8 mouse cellular contexts compared by ENCODE assay signal in genomic region chr11:62537590-62537989, GRCm38 (mm10). TPM values are rescaled to one million over a fixed set of nuclear protein-coding genes. Genes with fewer than 3 reads are reported as not detected.
DNase-seq lines count a peak whose midpoint lies in the region; ATAC-seq and TF ChIP-seq lines count a peak whose summit lies in the region.

No protein-coding gene starts in this region.

- peak overlapping the region; percentile 95 for H3K9ac ChIP-seq in forebrain, embryonic 14.5 days (ENCODE audit: low read length)
- no peak overlapping the region for H3K9ac ChIP-seq in liver, embryonic 16.5 days (ENCODE audit: low read depth, low read length)

- peak overlapping the region; percentile 83 for H3K4me2 ChIP-seq in forebrain, embryonic 14.5 days (ENCODE audit: low read length)
- peak overlapping the region; percentile 45 for H3K4me2 ChIP-seq in liver, embryonic 16.5 days (ENCODE audit: low read depth, low read length)

- H3K27me3 ChIP-seq in E14TG2a.4 (ENCODE audit: insufficient read depth, low read length): no peaks in the 10 kb centered on the region
- no peaks in the 10 kb centered on the region for H3K27me3 ChIP-seq in forebrain, embryonic 14.5 days (replicated peaks; ENCODE audit: control insufficient read depth, insufficient read depth, low read length)
- H3K27me3 ChIP-seq in liver, embryonic 16.5 days (ENCODE audit: control insufficient read depth, insufficient read depth, low read depth, low read length): 0 out of 2 replicates have a peak, but pooled peaks cover 3% of the 10 kb centered on the region

- peaks cover 56% of the 10 kb centered on the region for H3K4me1 ChIP-seq in E14TG2a.4 (replicated peaks; ENCODE audit: low read depth, low read length)
- H3K4me1 ChIP-seq in forebrain, embryonic 14.5 days (ENCODE audit: control insufficient read depth, insufficient read depth, low read length): 0 out of 2 replicates have a peak, but pooled peaks cover 7% of the 10 kb centered on the region
- peaks cover 12% of the 10 kb centered on the region for H3K4me1 ChIP-seq in liver, embryonic 16.5 days (ENCODE audit: control insufficient read depth, low read depth, low read length)

- H3K36me3 ChIP-seq in E14TG2a.4 (ENCODE audit: insufficient read depth, low read length): peaks cover 36% of the 10 kb centered on the region
- peaks cover 26% of the 10 kb centered on the region for H3K36me3 ChIP-seq in forebrain, embryonic 14.5 days (ENCODE audit: control insufficient read depth, insufficient read depth, low read length)
- no peaks in the 10 kb centered on the region for H3K36me3 ChIP-seq in liver, embryonic 16.5 days (ENCODE audit: control insufficient read depth, insufficient read depth)

- WGBS in forebrain, embryonic 14.5 days: 9% methylated on average over 7 of the region's 7 CpGs
- WGBS in liver, embryonic 16.5 days (ENCODE audit: insufficient replicate concordance): 27% methylated on average over 7 of the region's 7 CpGs

- no peak overlapping the region for H3K27ac ChIP-seq in forebrain, embryonic 14.5 days (ENCODE audit: low read depth, low read length)
- no peak overlapping the region for H3K27ac ChIP-seq in liver, embryonic 16.5 days (ENCODE audit: low read length)

- no peaks in the 10 kb centered on the region for H3K9me3 ChIP-seq in E14TG2a.4 (ENCODE audit: low read length)
- no peaks in the 10 kb centered on the region for H3K9me3 ChIP-seq in forebrain, embryonic 14.5 days (replicated peaks; ENCODE audit: control insufficient read depth, low read length)
- H3K9me3 ChIP-seq in liver, embryonic 16.5 days (replicated peaks; ENCODE audit: control insufficient read depth, low read length): no peaks in the 10 kb centered on the region

- peak overlapping the region; percentile 88 for H3K4me3 ChIP-seq in E14TG2a.4 (replicated peaks; ENCODE audit: low read length)
- H3K4me3 ChIP-seq in forebrain, embryonic 14.5 days (ENCODE audit: low read depth, low read length): peak overlapping the region; percentile 87
- H3K4me3 ChIP-seq in liver, embryonic 16.5 days (ENCODE audit: low read depth, low read length): peak overlapping the region; percentile 31; the same call in 1 of the 2 replicates

- no peak for TF ChIP-seq CTCF in E14TG2a.4 (conservative IDR thresholded peaks at IDR 0.05; ENCODE audit: low read length)

- DNase-seq in frontal cortex, postnatal 10 days (ENCODE audit: low spot score in 2 of 2): no peak
- DNase-seq in forebrain, embryonic 14.5 days (ENCODE audit: low spot score): peak; percentile 54
- no peak for DNase-seq in frontal cortex, postnatal 36 days (ENCODE audit: low spot score in 2 of 2)
- DNase-seq in gastrocnemius, postnatal 14 days: no peak
- DNase-seq in urinary bladder, postnatal 4 days (ENCODE audit: low spot score in 2 of 2): no peak

- intact Hi-C loops in gastrocnemius, postnatal 14 days (cut with DNase I; ENCODE audit: low total_unique reads): no loop called here

- ATAC-seq in frontal cortex, adult (ENCODE audit: low TSS enrichment): peak; percentile 26; the same call in 1 of the 2 replicates
- ATAC-seq in forebrain, embryonic 14.5 days: peak; percentile 37; the same call in 1 of the 2 replicates
- ATAC-seq in liver, embryonic 16.5 days (ENCODE audit: low read depth): no peak

RNA-seq across cellular contexts. Expression of gene Cenpv, which starts 1.5 kb away (rescaled TPM):
- polyA plus RNA-seq in forebrain, embryonic 14.5 days (2014; fragmentation: Nextera tagmentation; extraction: Ambion mirVana): 99.4 and 112 TPM in 2 replicates
- 4.5 and 7.2 TPM in 2 replicates for polyA plus RNA-seq in liver, embryonic 16.5 days (2015; fragmentation: Nextera tagmentation; extraction: Ambion mirVana)
- total RNA-seq in gastrocnemius, postnatal 14 days (2021): 10 to 100 TPM; 15.4 to 20.4 TPM

RNA-seq across cellular contexts. Expression of gene Ubb, which starts 13.4 kb away (rescaled TPM):
- 5,294 and 5,616 TPM in 2 replicates for polyA plus RNA-seq in forebrain, embryonic 14.5 days (2014; fragmentation: Nextera tagmentation; extraction: Ambion mirVana)
- polyA plus RNA-seq in liver, embryonic 16.5 days (2015; fragmentation: Nextera tagmentation; extraction: Ambion mirVana): 1,628 and 1,645 TPM in 2 replicates
- 1,000 to 10,000 TPM; 1,001 to 1,005 TPM for total RNA-seq in gastrocnemius, postnatal 14 days (2021)

RNA-seq across cellular contexts. Expression of gene Trpv2, which starts 36.7 kb away (rescaled TPM):
- polyA plus RNA-seq in forebrain, embryonic 14.5 days (2014; fragmentation: Nextera tagmentation; extraction: Ambion mirVana): 13.2 and 17.0 TPM in 2 replicates
- 5.0 and 5.7 TPM in 2 replicates for polyA plus RNA-seq in liver, embryonic 16.5 days (2015; fragmentation: Nextera tagmentation; extraction: Ambion mirVana)
- 1 to 10 TPM; 1.7 to 2.4 TPM for total RNA-seq in gastrocnemius, postnatal 14 days (2021)

Comparison
In these comparisons a context has a peak if more than half of its experiments do, and no peak if none do; other contexts are left out.
1. H3K4me3 ChIP-seq: peak in every context shown above with its lines; median percentile 88 in E14TG2a.4; 87 in forebrain, embryonic 14.5 days; 31 in liver, embryonic 16.5 days.
2. RNA of gene Cenpv, which starts 1.5 kb away (polyA plus RNA-seq): 99.4 to 112 TPM in forebrain, embryonic 14.5 days; 4.5 to 7.2 TPM in liver, embryonic 16.5 days; every median in the first group is over 10 times any median in the second.